Mouse (Mus musculus) stomach, postnatal 0 days (tissue): ENCODE measurements at regions not wholly inside any gene's neighbourhood (a gene's known extent, or its start where the extent isn't known, plus 50 kb on each side); places are given as distances from the start of the nearest gene placed in this dataset.

Experiments used
- CTCF ChIP-seq: IDR thresholded peaks from 2 replicates; pipeline ENCODE4 v1.5.1; 2016; ENCODE audit warnings: antibody characterized with exemption, low read depth, mild to moderate bottlenecking, moderate library complexity
- EP300 ChIP-seq: optimal IDR thresholded peaks from 2 replicates; pipeline ENCODE3; 2016; ENCODE audit warnings: antibody characterized with exemption

- no peak for TF ChIP-seq CTCF
- TF ChIP-seq EP300: no peak
These were observed 222.5 kb upstream of the Clnk start for GRCm38 (mm10) chr5:39099113-39099512.
